Mouse (Mus musculus): ENCODE data around the gene Sh2b3. TPM values are rescaled to one million over a fixed set of nuclear protein-coding genes. Genes with fewer than 3 reads are reported as not detected.

The Sh2b3 gene
- total and polyA plus RNA-seq, 2 experiments from 2014 or later, result 6.4 to 23.8 TPM

GRCm38 (mm10) chr5:121835949-121836691, 1.3 kb downstream of the Sh2b3 start:
- H3K27me3 ChIP-seq (ENCODE audit: insufficient read depth, low read length), result peaks cover 14% of the 10 kb centered on the region
- TF ChIP-seq CTCF (IDR thresholded peaks at IDR 0.05), result no peak
- H3K9ac ChIP-seq (replicated peaks; ENCODE audit: low read length, poor library complexity, severe bottlenecking), result peak overlapping the region; percentile 69
- H3K4me3 ChIP-seq (ENCODE audit: low read depth, low read length), result peak overlapping the region; percentile 76
- no peak; the same call in 1 of the 2 replicates for ATAC-seq (ENCODE audit: low FRiP score)
- DNase-seq (ENCODE audit: low spot score), result no peak
- no peaks in the 10 kb centered on the region for H3K9me3 ChIP-seq (ENCODE audit: low read length)
- no peaks in the 10 kb centered on the region for H3K36me3 ChIP-seq (ENCODE audit: insufficient read depth, low read length)
- peak overlapping the region; percentile 94 for H3K4me2 ChIP-seq (ENCODE audit: low read depth, low read length, poor library complexity, severe bottlenecking)
- peak overlapping the region; percentile 32; the same call in 1 of the 2 replicates for H3K27ac ChIP-seq (ENCODE audit: low read depth, low read length)
- H3K4me1 ChIP-seq (ENCODE audit: insufficient read depth, low read length), result peaks cover 14% of the 10 kb centered on the region
- under 1% methylated on average over 44 of the region's 51 CpGs for WGBS

- Histone ChIP-seq H3K27ac (ENCODE audit: low read depth, low read length) (no peak overlapping the region), H3K36me3 (ENCODE audit: insufficient read depth, low read length) (no peaks in the 10 kb centered on the region), H3K27me3 (ENCODE audit: insufficient read depth, low read length) (peaks cover 18% of the 10 kb centered on the region), H3K9ac (replicated peaks; ENCODE audit: low read length, poor library complexity, severe bottlenecking) (peak overlapping the region; percentile 69), H3K4me2 (ENCODE audit: low read depth, low read length, poor library complexity, severe bottlenecking) (peak overlapping the region; percentile 94), H3K4me1 (ENCODE audit: insufficient read depth, low read length) (peaks cover 14% of the 10 kb centered on the region), H3K4me3 (ENCODE audit: low read depth, low read length) (peak overlapping the region; percentile 76), H3K9me3 (ENCODE audit: low read length) (no peaks in the 10 kb centered on the region)
- DNase-seq (ENCODE audit: low spot score), result no peak
- TF ChIP-seq CTCF (IDR thresholded peaks at IDR 0.05), result no peak
- WGBS, result 52% methylated on average over 12 of the region's 12 CpGs
- no peak for ATAC-seq (ENCODE audit: low FRiP score)
Observed at GRCm38 (mm10) chr5:121834991-121835747, 2.3 kb downstream of the Sh2b3 start.

GRCm38 (mm10) chr5:121834241-121834606, 3.2 kb downstream of the Sh2b3 start:
- no peak overlapping the region for H3K4me2 ChIP-seq (ENCODE audit: low read depth, low read length, poor library complexity, severe bottlenecking)
- TF ChIP-seq CTCF (IDR thresholded peaks at IDR 0.05), result no peak
- no peaks in the 10 kb centered on the region for H3K9me3 ChIP-seq (ENCODE audit: low read length)
- no peak for ATAC-seq (ENCODE audit: low FRiP score)
- DNase-seq (ENCODE audit: low spot score), result no peak
- H3K27ac ChIP-seq (ENCODE audit: low read depth, low read length), result no peak overlapping the region
- no peak overlapping the region for H3K4me3 ChIP-seq (ENCODE audit: low read depth, low read length)
- 83% methylated on average over 7 of the region's 7 CpGs for WGBS
- H3K9ac ChIP-seq (replicated peaks; ENCODE audit: low read length, poor library complexity, severe bottlenecking), result no peak overlapping the region
- peaks cover 18% of the 10 kb centered on the region for H3K27me3 ChIP-seq (ENCODE audit: insufficient read depth, low read length)
- H3K4me1 ChIP-seq (ENCODE audit: insufficient read depth, low read length), result peaks cover 14% of the 10 kb centered on the region
- H3K36me3 ChIP-seq (ENCODE audit: insufficient read depth, low read length), result no peaks in the 10 kb centered on the region

- H3K4me1 ChIP-seq (ENCODE audit: insufficient read depth, low read length), result peaks cover 16% of the 10 kb centered on the region
- no peak for ATAC-seq (ENCODE audit: low FRiP score)
- 51% methylated on average over 10 of the region's 10 CpGs for WGBS
Observed at GRCm38 (mm10) chr5:121833572-121834240, 3.7 kb downstream of the Sh2b3 start.

GRCm38 (mm10) chr5:121833159-121833558, 4.3 kb downstream of the Sh2b3 start:
- DNase-seq (ENCODE audit: low spot score), result no peak
- Histone ChIP-seq H3K36me3 (ENCODE audit: insufficient read depth, low read length) (no peaks in the 10 kb centered on the region), H3K4me3 (ENCODE audit: low read depth, low read length) (no peak overlapping the region), H3K27ac (ENCODE audit: low read depth, low read length) (no peak overlapping the region), H3K9ac (replicated peaks; ENCODE audit: low read length, poor library complexity, severe bottlenecking) (no peak overlapping the region), H3K27me3 (ENCODE audit: insufficient read depth, low read length) (peaks cover 18% of the 10 kb centered on the region), H3K4me2 (ENCODE audit: low read depth, low read length, poor library complexity, severe bottlenecking) (no peak overlapping the region), H3K4me1 (ENCODE audit: insufficient read depth, low read length) (peaks cover 18% of the 10 kb centered on the region), H3K9me3 (ENCODE audit: low read length) (no peaks in the 10 kb centered on the region)
- ATAC-seq (ENCODE audit: low FRiP score), result no peak
- 92% methylated on average over 2 of the region's 2 CpGs for WGBS
- TF ChIP-seq CTCF (IDR thresholded peaks at IDR 0.05), result no peak

More at GRCm38 (mm10) chr5:121833572-121834240, 3.7 kb downstream of the Sh2b3 start:
- DNase-seq (ENCODE audit: low spot score), result no peak
- TF ChIP-seq CTCF (IDR thresholded peaks at IDR 0.05), result no peak
- Histone ChIP-seq H3K4me3 (ENCODE audit: low read depth, low read length) (no peak overlapping the region), H3K27me3 (ENCODE audit: insufficient read depth, low read length) (peaks cover 18% of the 10 kb centered on the region), H3K4me2 (ENCODE audit: low read depth, low read length, poor library complexity, severe bottlenecking) (no peak overlapping the region), H3K9ac (replicated peaks; ENCODE audit: low read length, poor library complexity, severe bottlenecking) (no peak overlapping the region), H3K9me3 (ENCODE audit: low read length) (no peaks in the 10 kb centered on the region), H3K36me3 (ENCODE audit: insufficient read depth, low read length) (no peaks in the 10 kb centered on the region), H3K27ac (ENCODE audit: low read depth, low read length) (no peak overlapping the region)

Measured in midbrain, postnatal 0 days (tissue).